Mouse (Mus musculus) hindbrain, embryonic 16.5 days (tissue): ENCODE measurements around the gene Etnk1. TPM values are rescaled to one million over a fixed set of nuclear protein-coding genes. Genes with fewer than 3 reads are reported as not detected.

Source experiments
- ATAC-seq: fragments of 200-750 bp; cut with Nextera tagmentation; 2 replicates; pipeline ENCODE4 v1.8.0; 2017; ENCODE audit warnings: moderate TSS enrichment, moderate library complexity
- H3K27ac ChIP-seq: fragments of 300-500 bp; sonication (generic); 2 replicates; pipeline ENCODE4 v1.5.1; 2014; ENCODE audit warnings: low read depth, mild to moderate bottlenecking, control low read depth, low read length, moderate library complexity
- H3K27me3 ChIP-seq: fragments of 300-500 bp; sonication (generic); replicated peaks from 2 replicates; pipeline ENCODE4 v1.6.1; 2014; ENCODE audit warnings: low read length; ENCODE audit not compliant: control insufficient read depth, insufficient read depth
- H3K36me3 ChIP-seq: fragments of 300-500 bp; sonication (generic); 2 replicates; pipeline ENCODE4 v1.6.1; 2014; ENCODE audit warnings: mild to moderate bottlenecking, low read length, moderate library complexity, mixed read lengths; ENCODE audit not compliant: control insufficient read depth, insufficient read depth
- H3K4me1 ChIP-seq: fragments of 300-500 bp; sonication (generic); 2 replicates; pipeline ENCODE4 v1.6.1; 2014; ENCODE audit warnings: low read depth, low read length; ENCODE audit not compliant: control insufficient read depth, insufficient read depth
- H3K4me2 ChIP-seq: fragments of 300-500 bp; sonication (generic); 2 replicates; pipeline ENCODE4 v1.6.1; 2014; ENCODE audit warnings: mild to moderate bottlenecking, low read length, control low read depth, moderate library complexity
- H3K4me3 ChIP-seq: fragments of 300-500 bp; sonication (generic); 2 replicates; pipeline ENCODE4 v1.5.1; 2014; ENCODE audit warnings: mild to moderate bottlenecking, low read length, control low read depth, moderate library complexity
- H3K9ac ChIP-seq: fragments of 300-500 bp; sonication (generic); 2 replicates; pipeline ENCODE4 v1.6.1; 2014; ENCODE audit warnings: low read depth, mild to moderate bottlenecking, control low read depth, low read length, moderate library complexity
- H3K9me3 ChIP-seq: fragments of 300-500 bp; sonication (generic); 2 replicates; pipeline ENCODE4 v1.6.1; 2014; ENCODE audit warnings: mild to moderate bottlenecking, low read length, moderate library complexity; ENCODE audit not compliant: control insufficient read depth
- WGBS: fragments of 180-500 bp; shearing (Covaris S2); extraction: QIAGEN DNeasy Blood & Tissue Kit; methylation state at CpG from one replicate; pipeline ENCODE4 v1.1.7; 2014; 5-methylcytosine and 5-hydroxymethylcytosine counted together
- polyA plus RNA-seq: library from polyadenylated mRNA; unstranded; fragments of >200 nt; fragmentation: Nextera tagmentation; extraction: Ambion mirVana; gene quantifications from 2 replicates; pipeline ENCODE4 v1.2.1, GENCODE M21; 2015

Gene Etnk1
- polyA plus RNA-seq, 1 experiment from 2014 or later: 40.5 TPM

- Histone ChIP-seq H3K36me3 (peaks cover 3% of the 10 kb centered on the region; the same call in 1 of the 2 replicates), H3K27ac (no peak overlapping the region), H3K4me1 (no peaks in the 10 kb centered on the region), H3K27me3 (no peaks in the 10 kb centered on the region), H3K9me3 (no peaks in the 10 kb centered on the region), H3K4me2 (no peak overlapping the region), H3K4me3 (no peak overlapping the region), H3K9ac (no peak overlapping the region)
- ATAC-seq: 0 out of 2 replicates have a peak, but pooled peaks have one; percentile 44
- WGBS: 74% methylated on average over 7 of the region's 7 CpGs
These were observed 23.9 kb downstream of the Etnk1 start for GRCm38 (mm10) chr6:143190838-143191476.

- peak overlapping the region; percentile 16; the same call in 1 of the 2 replicates for H3K27ac ChIP-seq
- no peak for ATAC-seq
These were observed 24.6 kb downstream of the Etnk1 start for GRCm38 (mm10) chr6:143191477-143192098.

GRCm38 (mm10) chr6:143192709-143193108, 25.7 kb downstream of the Etnk1 start:
- H3K27me3 ChIP-seq: no peaks in the 10 kb centered on the region
- no peak overlapping the region for H3K27ac ChIP-seq
- no peak overlapping the region for H3K4me3 ChIP-seq
- no peak overlapping the region for H3K4me2 ChIP-seq
- ATAC-seq: no peak
- H3K9ac ChIP-seq: no peak overlapping the region
- WGBS: 81% methylated on average over 8 of the region's 8 CpGs
- H3K4me1 ChIP-seq: no peaks in the 10 kb centered on the region
- H3K9me3 ChIP-seq: no peaks in the 10 kb centered on the region
- H3K36me3 ChIP-seq: peaks cover 13% of the 10 kb centered on the region

More at GRCm38 (mm10) chr6:143191477-143192098, 24.6 kb downstream of the Etnk1 start:
- Histone ChIP-seq H3K36me3 (peaks cover 3% of the 10 kb centered on the region), H3K4me3 (no peak overlapping the region), H3K9me3 (no peaks in the 10 kb centered on the region), H3K27me3 (no peaks in the 10 kb centered on the region), H3K9ac (no peak overlapping the region), H3K4me2 (no peak overlapping the region), H3K4me1 (no peaks in the 10 kb centered on the region)
- 76% methylated on average over 9 of the region's 9 CpGs for WGBS

GRCm38 (mm10) chr6:143193166-143193565, 26.1 kb downstream of the Etnk1 start:
- Histone ChIP-seq H3K27me3 (no peaks in the 10 kb centered on the region), H3K9ac (no peak overlapping the region), H3K4me1 (no peaks in the 10 kb centered on the region), H3K27ac (no peak overlapping the region), H3K36me3 (peaks cover 14% of the 10 kb centered on the region), H3K4me2 (no peak overlapping the region), H3K9me3 (no peaks in the 10 kb centered on the region), H3K4me3 (no peak overlapping the region)
- no peak for ATAC-seq
- 91% methylated on average over 10 of the region's 10 CpGs for WGBS

- ATAC-seq: no peak
- H3K27ac ChIP-seq: no peak overlapping the region
- no peak overlapping the region for H3K4me2 ChIP-seq
- peaks cover 14% of the 10 kb centered on the region for H3K36me3 ChIP-seq
- H3K4me1 ChIP-seq: no peaks in the 10 kb centered on the region
- 92% methylated on average over 6 of the region's 6 CpGs for WGBS
- H3K27me3 ChIP-seq: no peaks in the 10 kb centered on the region
- no peak overlapping the region for H3K4me3 ChIP-seq
- H3K9me3 ChIP-seq: no peaks in the 10 kb centered on the region
- no peak overlapping the region for H3K9ac ChIP-seq
These were observed 26.6 kb downstream of the Etnk1 start for GRCm38 (mm10) chr6:143193641-143194040.

GRCm38 (mm10) chr6:143197053-143197452, 30.0 kb downstream of the Etnk1 start:
- H3K36me3 ChIP-seq: peaks cover 24% of the 10 kb centered on the region
- WGBS: 92% methylated on average over 13 of the region's 13 CpGs

GRCm38 (mm10) chr6:143198421-143198820, 31.4 kb downstream of the Etnk1 start:
- no peaks in the 10 kb centered on the region for H3K4me1 ChIP-seq
- H3K36me3 ChIP-seq: peaks cover 24% of the 10 kb centered on the region
- no peaks in the 10 kb centered on the region for H3K9me3 ChIP-seq
- H3K27me3 ChIP-seq: no peaks in the 10 kb centered on the region
- no peak for ATAC-seq
- H3K4me3 ChIP-seq: no peak overlapping the region
- H3K9ac ChIP-seq: no peak overlapping the region
- 95% methylated on average over 7 of the region's 7 CpGs for WGBS
- no peak overlapping the region for H3K4me2 ChIP-seq
- no peak overlapping the region for H3K27ac ChIP-seq

More at GRCm38 (mm10) chr6:143197053-143197452, 30.0 kb downstream of the Etnk1 start:
- Histone ChIP-seq H3K27me3 (no peaks in the 10 kb centered on the region), H3K4me1 (no peaks in the 10 kb centered on the region), H3K9me3 (no peaks in the 10 kb centered on the region), H3K4me2 (no peak overlapping the region), H3K27ac (no peak overlapping the region), H3K9ac (no peak overlapping the region), H3K4me3 (no peak overlapping the region)
- no peak for ATAC-seq

- ATAC-seq: no peak
- Histone ChIP-seq H3K36me3 (peaks cover 12% of the 10 kb centered on the region), H3K4me1 (no peaks in the 10 kb centered on the region), H3K27ac (no peak overlapping the region), H3K4me2 (no peak overlapping the region), H3K9me3 (no peaks in the 10 kb centered on the region), H3K4me3 (no peak overlapping the region), H3K9ac (no peak overlapping the region), H3K27me3 (no peaks in the 10 kb centered on the region)
- 94% methylated on average over 15 of the region's 15 CpGs for WGBS
These were observed 36.1 kb downstream of the Etnk1 start for GRCm38 (mm10) chr6:143203097-143203496.

GRCm38 (mm10) chr6:143208880-143209279, 41.9 kb downstream of the Etnk1 start:
- WGBS: 99% methylated on average over 3 of the region's 3 CpGs
- no peaks in the 10 kb centered on the region for H3K4me1 ChIP-seq
- no peak overlapping the region for H3K9ac ChIP-seq
- ATAC-seq: no peak
- no peak overlapping the region for H3K4me2 ChIP-seq
- H3K9me3 ChIP-seq: no peaks in the 10 kb centered on the region
- peaks cover 2% of the 10 kb centered on the region; the same call in 1 of the 2 replicates for H3K36me3 ChIP-seq
- no peak overlapping the region for H3K27ac ChIP-seq
- no peaks in the 10 kb centered on the region for H3K27me3 ChIP-seq
- H3K4me3 ChIP-seq: no peak overlapping the region
